Mouse (Mus musculus) testis, adult 2 months (tissue): Measurements from ENCODE around the gene Ndst2. TPM values are rescaled to one million over a fixed set of nuclear protein-coding genes. Genes with fewer than 3 reads are reported as not detected.

Experiments used
- H3K27ac ChIP-seq: fragments of 200-500 bp; 2 replicates; pipeline ENCODE4 v1.5.1; 2012; ENCODE audit warnings: low read depth, low read length; ENCODE audit not compliant: control insufficient read depth, insufficient read depth
- H3K27me3 ChIP-seq: fragments of 200-500 bp; 2 replicates; pipeline ENCODE4 v1.6.1; 2012; ENCODE audit warnings: mild to moderate bottlenecking, low read length, moderate library complexity; ENCODE audit not compliant: control insufficient read depth, insufficient read depth
- H3K36me3 ChIP-seq: fragments of 200-500 bp; 2 replicates; pipeline ENCODE4 v1.6.1; 2012; ENCODE audit warnings: mild to moderate bottlenecking, low read length; ENCODE audit not compliant: control insufficient read depth, insufficient read depth
- H3K4me1 ChIP-seq: fragments of 200-500 bp; 2 replicates; pipeline ENCODE4 v1.6.1; 2012; ENCODE audit warnings: low read length; ENCODE audit not compliant: control insufficient read depth, insufficient read depth
- H3K4me3 ChIP-seq: fragments of 200-500 bp; 2 replicates; pipeline ENCODE4 v1.5.1; 2012; ENCODE audit warnings: low read depth, mild to moderate bottlenecking, low read length, moderate library complexity, mixed read lengths; ENCODE audit not compliant: control insufficient read depth
- CTCF ChIP-seq: fragments of 200-500 bp; IDR thresholded peaks from 2 replicates; pipeline ENCODE4 v1.5.1; 2012; ENCODE audit warnings: low read depth, mild to moderate bottlenecking, inconsistent platforms, low read length, moderate library complexity; ENCODE audit not compliant: control insufficient read depth, insufficient read depth, insufficient replicate concordance
- POLR2A ChIP-seq: fragments of 200-500 bp; IDR thresholded peaks from 2 replicates; pipeline ENCODE4 v1.6.1; 2012; ENCODE audit warnings: low read depth, mild to moderate bottlenecking, inconsistent platforms, low read length, moderate library complexity; ENCODE audit not compliant: control insufficient read depth
- polyA plus RNA-seq: library from polyadenylated mRNA; depleted of rRNA; stranded (reverse); fragments of >200 nt; gene quantifications from 2 replicates; pipeline ENCODE4 v1.2.3, GENCODE M21; 2012

Ndst2 gene
- polyA plus RNA-seq, 1 experiment = 33.2 TPM

GRCm38 (mm10) chr14:20741301-20741700, 6.9 kb upstream of the Ndst2 start:
- no peak overlapping the region for H3K27ac ChIP-seq
- no peaks in the 10 kb centered on the region; the same call in 1 of the 2 replicates for H3K4me1 ChIP-seq
- H3K27me3 ChIP-seq = no peaks in the 10 kb centered on the region
- no peak for TF ChIP-seq CTCF
- no peak for TF ChIP-seq POLR2A
- no peak overlapping the region for H3K4me3 ChIP-seq
- H3K36me3 ChIP-seq = no peaks in the 10 kb centered on the region; the same call in 1 of the 2 replicates

GRCm38 (mm10) chr14:20738511-20738910, 4.1 kb upstream of the Ndst2 start:
- peaks cover 11% of the 10 kb centered on the region for H3K4me1 ChIP-seq
- H3K27me3 ChIP-seq = no peaks in the 10 kb centered on the region
- no peak overlapping the region for H3K4me3 ChIP-seq
- no peak for TF ChIP-seq CTCF
- TF ChIP-seq POLR2A = no peak
- H3K36me3 ChIP-seq = no peaks in the 10 kb centered on the region; the same call in 1 of the 2 replicates
- H3K27ac ChIP-seq = no peak overlapping the region

- TF ChIP-seq CTCF (peak; percentile 63; the same call in 1 of the 2 replicates), POLR2A (no peak)
- Histone ChIP-seq H3K4me3 (no peak overlapping the region), H3K4me1 (peaks cover 14% of the 10 kb centered on the region), H3K27ac (no peak overlapping the region), H3K27me3 (no peaks in the 10 kb centered on the region), H3K36me3 (no peaks in the 10 kb centered on the region; the same call in 1 of the 2 replicates)
Measured at GRCm38 (mm10) chr14:20737306-20737705, 2.9 kb upstream of the Ndst2 start.

GRCm38 (mm10) chr14:20735892-20736390, 1.6 kb upstream of the Ndst2 start:
- TF ChIP-seq POLR2A (0 out of 2 replicates have a peak, but pooled peaks have one; percentile 12), CTCF (no peak)
- no peak overlapping the region for H3K4me3 ChIP-seq
- 0 out of 2 replicates have a peak overlapping the region, but pooled peaks have one; percentile 18 for H3K27ac ChIP-seq
- H3K36me3 ChIP-seq = no peaks in the 10 kb centered on the region; the same call in none of the 2 replicates
- peaks cover 14% of the 10 kb centered on the region for H3K4me1 ChIP-seq
- H3K27me3 ChIP-seq = no peaks in the 10 kb centered on the region

- TF ChIP-seq CTCF (no peak), POLR2A (no peak)
- no peak overlapping the region for H3K4me3 ChIP-seq
- H3K36me3 ChIP-seq = peaks cover 1% of the 10 kb centered on the region
- no peaks in the 10 kb centered on the region for H3K27me3 ChIP-seq
- peaks cover 15% of the 10 kb centered on the region for H3K4me1 ChIP-seq
- H3K27ac ChIP-seq = peak overlapping the region; percentile 12; the same call in 1 of the 2 replicates
Measured at GRCm38 (mm10) chr14:20735052-20735451, 690 bp upstream of the Ndst2 start.

DNA sequence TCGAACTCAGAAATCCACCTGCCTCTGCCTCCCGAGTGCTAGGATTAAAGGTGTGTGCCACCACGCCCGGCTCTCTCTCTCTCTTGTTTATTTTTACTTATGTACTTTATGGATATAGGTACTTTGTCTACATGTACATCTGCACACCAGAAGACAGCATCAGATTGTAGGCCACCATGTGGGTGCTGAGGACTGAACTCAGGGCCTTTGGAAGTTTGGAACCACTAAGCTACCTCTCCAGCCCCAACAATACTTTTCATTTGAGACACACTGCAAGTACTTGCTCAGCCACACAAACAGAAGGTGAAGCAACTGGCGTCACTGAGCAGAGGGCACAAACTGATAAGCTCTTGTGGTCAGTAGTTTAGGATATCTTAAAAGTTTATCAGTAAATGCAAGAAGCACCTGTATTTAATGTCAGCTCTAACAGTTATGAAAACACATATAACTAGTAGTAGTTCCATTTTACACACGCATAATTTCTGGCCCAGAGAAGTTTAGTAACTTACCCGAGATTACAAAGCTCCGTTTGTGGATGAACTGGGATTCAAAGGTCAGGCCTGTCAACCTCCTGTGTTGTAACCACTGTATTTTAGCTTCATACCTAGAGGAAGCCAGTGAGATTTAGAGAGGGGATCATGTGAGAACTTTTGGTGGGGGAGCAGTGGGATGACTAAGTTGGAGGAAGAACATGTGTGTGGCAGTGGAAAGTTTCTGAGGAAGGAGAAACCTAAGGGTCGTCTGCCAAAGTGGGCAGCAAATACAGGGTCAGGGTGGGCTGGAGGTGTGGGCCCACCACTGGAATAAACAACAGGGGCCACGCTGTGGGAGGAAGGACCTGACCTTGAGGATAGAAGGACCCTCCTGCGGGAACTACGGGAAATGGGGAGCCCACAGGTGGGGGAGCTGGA, 1.1 kb downstream of the Ndst2 start:
- Histone ChIP-seq H3K27me3 (no peaks in the 10 kb centered on the region), H3K4me3 (peak overlapping the region; percentile 93), H3K36me3 (peaks cover 5% of the 10 kb centered on the region), H3K27ac (peak overlapping the region; percentile 77), H3K4me1 (peaks cover 16% of the 10 kb centered on the region)
- TF ChIP-seq CTCF = no peak
- no peak for TF ChIP-seq POLR2A
